Mouse (Mus musculus): ENCODE measurements around the gene Tacc2. TPM values are rescaled to one million over a fixed set of nuclear protein-coding genes. Genes with fewer than 3 reads are reported as not detected.

The Tacc2 gene
- total and polyA plus RNA-seq, 3 experiments, result 3.5 to 21.5 TPM; not detected in 1

- Histone ChIP-seq H3K4me3 (ENCODE audit: control insufficient read depth in 1 of 2, insufficient read depth in 1 of 2, low read depth in 2 of 2, low read length in 2 of 2) (no peak overlapping the region), H3K9ac (ENCODE audit: control insufficient read depth, low read depth, low read length, poor library complexity, severe bottlenecking) (no peak overlapping the region), H3K36me3 (ENCODE audit: control insufficient read depth in 1 of 2, insufficient read depth in 2 of 2, low read length in 2 of 2) (no peaks in the 10 kb centered on the region), H3K9me3 (replicated peaks; ENCODE audit: insufficient read depth, low read length) (no peaks in the 10 kb centered on the region), H3K4me1 (ENCODE audit: control insufficient read depth in 1 of 2, insufficient read depth in 2 of 2, low read length in 2 of 2) (no peaks in the 10 kb centered on the region), H3K79me2 (ENCODE audit: control insufficient read depth, insufficient read depth, low read length, poor library complexity) (no peaks in the 10 kb centered on the region), H3K27me3 (ENCODE audit: control insufficient read depth in 1 of 2, insufficient read depth in 2 of 2, low read length in 2 of 2) (no peaks in the 10 kb centered on the region), H3K27ac (ENCODE audit: control insufficient read depth, low read depth, low read length) (no peak overlapping the region)
- DNase-seq (ENCODE audit: low read depth, low spot score), result peak; percentile 72
- no peak for TF ChIP-seq EP300 (IDR thresholded peaks at IDR 0.05; ENCODE audit: low read depth in 1 of 2, low read length in 2 of 2)
- TF ChIP-seq SMC3 (IDR thresholded peaks at IDR 0.05; ENCODE audit: low read depth, low read length), result peak; percentile 68
- no peak for TF ChIP-seq MAFK (IDR thresholded peaks at IDR 0.05; ENCODE audit: borderline replicate concordance, low read depth, low read length)
- peak; percentile 30 for TF ChIP-seq RAD21 (IDR thresholded peaks at IDR 0.05; ENCODE audit: low read depth, low read length)
- peak; percentile 72 to 80 (median 80) for TF ChIP-seq CTCF (IDR thresholded peaks at IDR 0.05 in 2 of 3, conservative IDR thresholded peaks at IDR 0.05 in 1 of 3; ENCODE audit: control insufficient read depth in 1 of 3, insufficient read depth in 1 of 3, low read depth in 2 of 3, low read length in 3 of 3, poor library complexity in 1 of 3, severe bottlenecking in 1 of 3)
Measured at GRCm38 (mm10) chr7:130762071-130762897, 185.0 kb downstream of the Tacc2 start.

DNA sequence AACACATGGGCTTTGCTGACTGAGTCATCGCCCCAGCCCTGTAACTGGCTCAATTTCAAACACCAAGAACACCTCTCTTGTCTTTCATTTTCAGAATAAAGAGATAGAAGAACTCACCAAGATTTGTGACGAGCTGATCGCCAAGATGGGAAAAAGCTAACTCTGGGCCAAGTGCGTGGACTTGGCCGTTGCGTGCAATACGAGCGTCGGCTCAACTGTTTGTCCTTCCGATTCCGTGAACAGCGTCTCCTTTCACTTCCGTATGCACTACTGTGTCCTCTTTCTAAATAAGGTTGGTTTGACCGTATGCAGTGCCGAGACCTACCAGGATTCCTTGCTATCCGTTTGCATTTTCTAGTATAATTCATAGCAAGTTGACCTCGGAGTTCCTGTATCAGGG lies 186.9 kb downstream of the Tacc2 start:
- H3K27me3 ChIP-seq (ENCODE audit: control insufficient read depth in 1 of 2, insufficient read depth in 2 of 2, low read length in 2 of 2), result no peaks in the 10 kb centered on the region
- no peaks in the 10 kb centered on the region for H3K9me3 ChIP-seq (replicated peaks; ENCODE audit: insufficient read depth, low read length)
- H3K36me3 ChIP-seq (ENCODE audit: control insufficient read depth in 1 of 2, insufficient read depth in 2 of 2, low read length in 2 of 2), result no peaks in the 10 kb centered on the region
- H3K9ac ChIP-seq (ENCODE audit: control insufficient read depth, low read depth, low read length, poor library complexity, severe bottlenecking), result no peak overlapping the region
- no peak overlapping the region for H3K27ac ChIP-seq (ENCODE audit: control insufficient read depth, low read depth, low read length)
- no peak for TF ChIP-seq SIN3A (IDR thresholded peaks at IDR 0.05; ENCODE audit: low read length)
- no peak for TF ChIP-seq ZMIZ1 (IDR thresholded peaks at IDR 0.05; ENCODE audit: low read depth, low read length)
- TF ChIP-seq SMC3 (IDR thresholded peaks at IDR 0.05; ENCODE audit: low read depth, low read length), result no peak
- no peak overlapping the region for H3K4me3 ChIP-seq (ENCODE audit: control insufficient read depth in 1 of 2, insufficient read depth in 1 of 2, low read depth in 2 of 2, low read length in 2 of 2)
- no peaks in the 10 kb centered on the region for H3K79me2 ChIP-seq (ENCODE audit: control insufficient read depth, insufficient read depth, low read length, poor library complexity)
- H3K4me1 ChIP-seq (ENCODE audit: control insufficient read depth in 1 of 2, insufficient read depth in 2 of 2, low read length in 2 of 2), result no peaks in the 10 kb centered on the region
- no peak for DNase-seq (ENCODE audit: low read depth, low spot score)

GRCm38 (mm10) chr7:130766411-130767170 lies 189.4 kb downstream of the Tacc2 start:
- Histone ChIP-seq H3K9ac (ENCODE audit: control insufficient read depth, low read depth, low read length, poor library complexity, severe bottlenecking) (no peak overlapping the region), H3K4me3 (ENCODE audit: control insufficient read depth in 1 of 2, insufficient read depth in 1 of 2, low read depth in 2 of 2, low read length in 2 of 2) (no peak overlapping the region), H3K4me1 (ENCODE audit: control insufficient read depth in 1 of 2, insufficient read depth in 2 of 2, low read length in 2 of 2) (no peaks in the 10 kb centered on the region; a peak in 1 of 4 replicates), H3K9me3 (replicated peaks; ENCODE audit: insufficient read depth, low read length) (no peaks in the 10 kb centered on the region), H3K36me3 (ENCODE audit: control insufficient read depth in 1 of 2, insufficient read depth in 2 of 2, low read length in 2 of 2) (no peaks in the 10 kb centered on the region), H3K27ac (ENCODE audit: control insufficient read depth, low read depth, low read length) (no peak overlapping the region), H3K79me2 (ENCODE audit: control insufficient read depth, insufficient read depth, low read length, poor library complexity) (no peaks in the 10 kb centered on the region), H3K27me3 (ENCODE audit: control insufficient read depth in 1 of 2, insufficient read depth in 2 of 2, low read length in 2 of 2) (no peaks in the 10 kb centered on the region)
- no peak for TF ChIP-seq POLR2AphosphoS5 (IDR thresholded peaks at IDR 0.05; ENCODE audit: borderline replicate concordance, low read depth, low read length)
- no peak for TF ChIP-seq GATA1 (IDR thresholded peaks at IDR 0.05; ENCODE audit: low read depth, low read length)
- no peak for TF ChIP-seq KAT2A (conservative IDR thresholded peaks at IDR 0.05; ENCODE audit: low read depth, low read length)
- TF ChIP-seq RAD21 (IDR thresholded peaks at IDR 0.05; ENCODE audit: low read depth, low read length), result no peak
- no peak for TF ChIP-seq TCF12 (IDR thresholded peaks at IDR 0.05; ENCODE audit: low read depth, low read length)
- no peak for TF ChIP-seq ZNF384 (IDR thresholded peaks at IDR 0.05; ENCODE audit: low read depth, low read length)
- TF ChIP-seq USF2 (IDR thresholded peaks at IDR 0.05; ENCODE audit: borderline replicate concordance in 1 of 2, insufficient read depth in 1 of 2, low read depth in 1 of 2, low read length in 2 of 2), result no peak
- no peak for TF ChIP-seq ZC3H11A (IDR thresholded peaks at IDR 0.05; ENCODE audit: low read depth, low read length)
- no peak for TF ChIP-seq USF1 (IDR thresholded peaks at IDR 0.05; ENCODE audit: low read depth, low read length)
- no peak for TF ChIP-seq GABPA (IDR thresholded peaks at IDR 0.05; ENCODE audit: low read depth, low read length)
- TF ChIP-seq MAFK (IDR thresholded peaks at IDR 0.05; ENCODE audit: borderline replicate concordance, low read depth, low read length), result no peak
- no peak for TF ChIP-seq E2F4 (IDR thresholded peaks at IDR 0.05; ENCODE audit: borderline replicate concordance, low read depth, low read length)
- TF ChIP-seq UBTF (IDR thresholded peaks at IDR 0.05; ENCODE audit: borderline replicate concordance, insufficient read depth, low read depth, low read length), result no peak
- no peak for DNase-seq (ENCODE audit: low read depth, low spot score)
